Mouse (Mus musculus) right cerebral cortex, postnatal 4 days (tissue): ENCODE data around the gene Lyrm4.

Experiments used
- DNase-seq: peaks from one replicate; pipeline ENCODE4 v3.0.0-alpha.2; 2022

The Lyrm4 gene

DNA sequence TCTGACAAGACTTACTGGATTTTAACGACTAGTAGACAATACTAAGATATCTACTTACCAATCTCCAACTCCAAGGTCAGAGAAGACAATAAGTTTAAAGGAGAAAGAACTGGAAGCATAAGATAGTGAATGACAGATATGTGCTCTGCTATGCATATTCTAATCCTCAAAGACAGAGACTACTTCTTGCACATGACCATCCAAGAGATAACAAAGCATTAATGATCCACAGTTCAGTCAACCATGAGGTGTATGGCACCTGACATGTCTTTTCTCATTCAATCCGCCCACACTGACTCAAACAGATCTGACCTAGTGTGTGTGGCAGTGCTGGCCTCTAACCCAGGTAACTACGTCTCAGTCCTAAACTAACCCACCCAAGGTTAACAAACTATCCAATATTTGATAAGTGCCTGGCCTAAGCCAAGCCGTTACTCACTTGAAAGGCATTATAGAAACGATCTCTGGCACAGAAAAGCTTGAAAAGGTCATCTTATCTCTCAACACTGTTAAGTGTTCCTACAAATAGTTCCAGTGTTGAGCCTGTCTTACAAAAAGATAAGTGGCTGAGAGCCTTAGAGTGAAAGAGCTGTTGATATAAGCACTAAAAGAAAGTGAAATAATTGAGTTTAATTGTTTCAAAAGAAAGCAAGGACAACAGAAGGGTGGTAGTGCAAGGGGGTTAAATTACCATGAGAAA is 20.5 kb downstream of the Lyrm4 start:
- DNase-seq: no peak

DNA sequence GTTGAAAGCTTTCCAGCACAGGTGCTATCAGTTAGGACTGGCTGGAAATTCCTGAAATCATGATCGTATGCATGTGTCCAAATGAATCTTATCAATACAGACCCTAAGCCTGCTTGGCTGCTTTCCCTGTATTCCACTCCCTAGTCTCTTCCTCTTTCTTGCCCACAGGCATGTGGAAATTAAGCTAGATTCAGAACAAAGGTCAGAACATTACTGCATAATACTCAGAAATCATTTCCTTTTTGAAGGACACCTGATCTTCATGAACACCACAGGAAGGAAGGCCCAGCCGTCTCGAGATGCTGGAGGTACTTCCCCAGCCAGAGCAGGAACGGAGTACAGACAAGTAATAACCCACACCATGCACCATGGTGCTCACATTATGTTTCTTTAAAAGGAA is 29.2 kb downstream of the Lyrm4 start:
- DNase-seq: no peak

DNA sequence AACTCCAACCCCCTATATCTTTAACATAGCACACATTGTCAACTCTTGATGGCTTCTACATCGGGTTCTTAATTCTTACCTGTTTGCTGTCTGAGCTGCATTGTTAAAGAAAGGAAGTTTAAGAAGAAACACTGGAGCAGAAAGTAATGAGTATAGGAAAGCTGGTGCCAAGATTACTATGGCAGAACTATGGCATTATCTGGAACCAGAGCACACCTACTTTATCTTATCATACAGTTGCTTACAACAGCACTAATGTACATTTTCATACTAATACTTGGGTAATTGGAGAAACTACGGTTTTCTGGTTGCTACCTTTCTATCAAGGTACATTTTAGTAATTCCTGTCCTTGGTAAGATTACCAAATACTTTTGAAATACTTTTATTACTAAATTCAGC is 29.9 kb downstream of the Lyrm4 start:
- no peak for DNase-seq

DNA sequence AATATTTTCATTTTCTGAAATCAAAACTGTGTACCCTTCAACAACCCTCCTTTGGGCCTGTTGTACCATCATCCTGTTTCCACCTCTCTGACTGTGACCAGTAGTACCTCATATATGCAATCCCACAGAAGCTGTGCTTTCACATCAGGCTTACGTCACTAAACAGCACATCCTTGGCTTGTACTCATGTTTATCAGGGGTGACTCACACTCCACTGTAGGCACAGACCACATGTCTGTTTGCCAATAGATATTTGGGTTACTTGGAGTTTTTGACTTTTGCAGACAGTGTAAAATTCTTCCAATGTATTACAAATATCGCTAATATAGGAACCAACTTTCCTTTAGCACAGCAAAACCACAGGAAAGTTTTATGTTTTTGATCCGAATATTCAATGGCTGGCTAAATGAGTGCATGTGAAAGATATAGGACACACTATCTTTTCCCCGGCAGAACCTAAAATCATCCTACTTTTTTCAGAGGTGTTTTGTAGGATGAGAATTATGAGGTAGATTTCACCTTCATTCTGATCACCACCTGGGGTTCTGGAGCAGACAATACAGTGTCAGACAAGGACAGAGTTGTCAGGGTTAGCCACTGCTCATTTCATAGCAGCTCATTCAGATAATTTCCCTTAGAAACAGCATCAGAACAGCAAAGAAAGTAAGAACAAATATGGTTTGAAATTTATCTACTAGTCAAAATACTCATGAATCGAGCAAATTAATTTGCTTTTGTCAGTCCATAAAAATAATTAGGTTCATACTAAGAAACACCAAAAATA is 30.5 kb downstream of the Lyrm4 start:
- DNase-seq: no peak

DNA sequence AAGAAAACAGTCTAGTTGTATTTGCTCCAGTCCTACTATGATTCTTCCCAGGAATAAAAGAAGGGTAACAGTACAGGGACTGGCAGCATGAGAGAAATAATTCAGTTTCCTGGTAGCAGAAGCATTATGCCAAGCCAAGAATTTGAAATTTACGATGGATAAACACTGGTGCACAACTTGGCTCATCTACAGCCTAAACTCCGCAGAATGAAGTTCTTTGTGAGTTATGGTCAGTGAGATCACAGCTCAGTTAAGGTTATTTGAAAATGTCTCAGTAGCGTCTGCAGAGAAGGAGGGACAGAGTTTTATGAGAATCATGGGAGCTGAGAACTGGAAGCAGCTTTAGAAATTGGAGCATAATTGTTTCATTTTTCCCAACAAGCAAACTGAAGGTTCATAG is 31.4 kb downstream of the Lyrm4 start:
- no peak for DNase-seq

DNA sequence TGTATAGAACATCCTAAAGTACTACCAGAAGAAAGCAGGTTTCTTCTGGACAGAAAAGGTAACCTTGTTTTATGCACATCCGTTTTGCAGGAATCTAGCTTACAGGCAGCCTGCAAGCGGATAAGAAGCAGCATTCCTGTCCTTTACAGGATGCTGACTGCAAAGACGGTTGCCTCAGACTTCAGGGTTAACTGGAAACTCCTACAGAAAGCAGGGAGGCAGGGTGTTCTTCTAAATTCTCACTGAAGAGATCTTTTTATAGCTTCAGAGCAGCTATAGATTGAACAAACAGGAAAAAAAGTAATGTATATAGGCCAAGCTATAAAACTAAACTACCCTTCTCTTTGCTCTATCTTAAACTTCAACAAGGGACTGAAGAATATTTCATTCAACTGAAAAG is 32.6 kb downstream of the Lyrm4 start:
- DNase-seq: no peak

DNA sequence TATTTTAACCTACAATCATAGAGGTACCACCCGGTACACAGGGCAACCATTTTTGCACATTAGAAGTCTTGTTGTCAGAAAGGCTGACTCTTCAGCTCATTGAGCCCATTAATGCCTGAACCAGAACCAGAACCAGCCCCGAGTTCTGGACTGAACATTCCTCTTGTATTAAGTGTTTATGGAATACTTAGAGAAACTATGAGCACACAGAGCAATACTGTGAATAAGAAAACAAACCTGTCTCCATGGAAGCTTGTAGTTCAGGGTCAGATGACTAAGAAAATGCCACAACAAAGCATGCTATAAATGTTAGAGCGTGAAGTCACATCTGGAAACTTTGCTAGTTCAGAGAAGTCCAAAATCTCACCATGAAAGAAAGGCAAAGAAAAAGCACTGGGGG is 35.7 kb downstream of the Lyrm4 start:
- no peak for DNase-seq

DNA sequence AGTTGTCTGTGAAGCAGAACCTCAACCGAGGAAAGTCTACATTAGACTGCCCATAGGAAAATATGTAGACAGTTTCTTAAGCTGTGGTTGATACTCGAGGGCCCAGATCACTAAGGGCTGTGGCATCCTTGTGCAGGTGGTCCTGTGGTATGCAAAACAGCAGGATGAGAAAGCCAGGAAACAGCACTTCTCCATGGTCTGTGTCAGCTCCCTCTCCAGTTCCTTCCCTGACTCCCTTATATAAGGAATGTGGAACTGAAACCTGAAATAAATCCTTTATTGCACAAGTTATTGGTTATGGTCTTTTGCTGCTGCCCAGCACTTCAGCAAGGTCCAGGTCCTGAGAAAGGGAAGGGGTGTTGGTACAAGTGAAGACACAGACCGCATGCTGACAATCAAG is 42.8 kb downstream of the Lyrm4 start:
- no peak for DNase-seq

DNA sequence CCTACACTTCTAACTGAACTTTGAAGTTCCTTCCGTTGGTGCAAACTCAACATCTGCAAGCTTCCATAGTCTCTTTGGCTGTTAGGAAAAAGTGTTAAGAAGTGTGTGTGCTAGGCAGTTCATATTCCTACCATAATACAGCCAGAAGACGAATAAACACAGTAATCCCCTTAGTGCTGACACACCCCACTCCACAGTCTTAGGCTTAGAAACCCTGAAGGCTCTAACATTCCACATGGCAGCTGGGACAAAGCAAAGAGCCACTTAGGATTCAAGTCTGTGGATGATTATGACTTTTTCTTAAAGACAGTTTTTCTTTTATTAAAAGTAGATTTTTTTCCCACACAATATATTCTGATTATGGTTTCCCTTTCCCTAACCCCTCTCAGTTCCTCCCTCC is 50.6 kb downstream of the Lyrm4 start:
- no peak for DNase-seq

DNA sequence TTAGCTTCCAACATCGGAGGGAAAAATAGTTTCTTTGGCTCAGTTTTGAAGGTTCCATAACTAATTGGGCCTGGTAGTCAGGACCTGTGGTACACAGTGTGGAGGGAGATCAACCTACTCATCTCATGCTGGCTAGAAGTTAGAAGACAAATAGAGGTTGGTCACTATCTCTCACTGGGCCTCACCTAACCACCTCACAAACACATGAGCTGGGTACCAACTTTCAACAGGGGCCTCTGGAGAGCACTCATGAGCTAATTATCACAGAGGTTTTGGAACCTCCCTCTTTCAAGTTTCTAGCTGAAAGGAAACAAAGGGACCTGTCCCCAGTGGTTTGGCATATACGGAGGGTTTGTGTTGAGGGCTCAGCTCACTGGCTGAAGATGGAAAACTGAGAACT is 59.8 kb downstream of the Lyrm4 start:
- DNase-seq: no peak

DNA sequence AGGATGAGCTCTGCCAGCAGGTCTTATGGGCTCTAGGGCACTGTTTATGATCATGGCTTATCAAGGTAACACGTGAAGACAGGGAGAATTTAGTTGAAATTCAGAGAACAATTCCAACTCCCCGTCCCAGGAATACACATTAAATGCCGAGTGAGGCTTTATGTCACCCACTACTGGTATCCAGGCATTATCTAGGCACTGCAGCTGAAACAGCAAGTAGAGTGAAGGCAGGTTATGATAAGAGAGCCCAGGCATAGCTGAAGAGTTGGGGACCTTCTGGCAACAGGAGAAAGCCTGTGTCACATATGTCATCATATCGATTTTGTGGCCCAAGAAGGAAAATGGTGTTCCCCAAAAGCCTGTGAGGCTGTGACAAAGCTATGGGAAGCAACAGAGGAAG is 60.4 kb downstream of the Lyrm4 start:
- no peak for DNase-seq

DNA sequence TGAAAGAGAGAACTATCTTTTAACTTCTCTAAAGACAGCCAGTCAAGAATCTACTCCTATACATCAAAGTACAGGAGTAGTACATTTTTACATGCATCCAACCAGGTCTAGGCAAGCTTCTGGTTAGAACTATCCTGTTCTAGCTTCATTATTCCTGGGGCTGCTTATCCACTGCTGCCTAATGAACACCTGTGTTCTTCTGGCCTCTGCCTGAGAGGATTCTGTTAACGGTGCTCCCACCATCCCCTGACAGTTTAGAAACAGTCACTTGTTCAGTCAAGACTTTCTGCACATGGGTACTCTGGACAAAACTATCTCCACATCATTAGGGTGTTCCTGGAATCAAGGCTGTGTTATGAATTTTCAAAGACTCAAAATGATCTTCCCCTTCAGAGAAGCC is 60.8 kb downstream of the Lyrm4 start:
- DNase-seq: no peak

DNA sequence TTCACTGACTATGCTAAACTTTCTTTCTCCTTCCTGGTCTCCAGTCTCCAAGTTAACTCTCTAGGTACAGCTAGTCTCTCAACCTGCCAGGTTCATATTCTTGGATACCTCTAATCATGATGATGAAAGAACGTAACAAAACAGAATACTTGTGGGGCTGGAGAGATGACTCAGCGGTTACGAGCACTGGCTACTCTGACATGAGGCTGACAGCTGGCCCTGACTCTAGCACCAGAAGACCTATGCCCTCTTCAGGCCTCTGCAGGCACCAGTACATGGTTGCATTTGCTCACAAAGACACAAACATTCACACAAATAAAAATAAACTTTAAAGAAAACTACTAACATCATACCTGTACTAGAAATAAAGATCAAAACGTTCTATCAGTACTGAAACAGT is 81.8 kb downstream of the Lyrm4 start:
- DNase-seq: no peak

DNA sequence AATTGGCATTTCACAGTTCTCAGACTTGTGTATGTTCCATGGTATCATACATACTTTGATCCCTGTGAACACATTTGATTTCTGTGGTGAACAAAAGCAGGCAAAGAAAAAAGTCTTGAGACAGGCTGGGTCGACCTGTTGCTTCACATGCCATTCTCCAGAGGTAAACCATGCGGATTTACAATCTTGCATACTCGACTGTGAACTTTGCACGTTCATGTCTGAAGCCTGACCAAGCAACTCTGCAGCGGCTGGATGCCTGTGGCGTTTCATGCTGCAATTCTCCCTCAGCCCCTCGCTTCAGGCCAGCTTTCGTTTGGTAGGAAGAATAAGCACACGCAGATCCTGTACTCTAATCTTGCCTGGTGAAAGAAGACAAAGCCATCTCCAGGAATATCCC is 85.4 kb downstream of the Lyrm4 start:
- no peak for DNase-seq

DNA sequence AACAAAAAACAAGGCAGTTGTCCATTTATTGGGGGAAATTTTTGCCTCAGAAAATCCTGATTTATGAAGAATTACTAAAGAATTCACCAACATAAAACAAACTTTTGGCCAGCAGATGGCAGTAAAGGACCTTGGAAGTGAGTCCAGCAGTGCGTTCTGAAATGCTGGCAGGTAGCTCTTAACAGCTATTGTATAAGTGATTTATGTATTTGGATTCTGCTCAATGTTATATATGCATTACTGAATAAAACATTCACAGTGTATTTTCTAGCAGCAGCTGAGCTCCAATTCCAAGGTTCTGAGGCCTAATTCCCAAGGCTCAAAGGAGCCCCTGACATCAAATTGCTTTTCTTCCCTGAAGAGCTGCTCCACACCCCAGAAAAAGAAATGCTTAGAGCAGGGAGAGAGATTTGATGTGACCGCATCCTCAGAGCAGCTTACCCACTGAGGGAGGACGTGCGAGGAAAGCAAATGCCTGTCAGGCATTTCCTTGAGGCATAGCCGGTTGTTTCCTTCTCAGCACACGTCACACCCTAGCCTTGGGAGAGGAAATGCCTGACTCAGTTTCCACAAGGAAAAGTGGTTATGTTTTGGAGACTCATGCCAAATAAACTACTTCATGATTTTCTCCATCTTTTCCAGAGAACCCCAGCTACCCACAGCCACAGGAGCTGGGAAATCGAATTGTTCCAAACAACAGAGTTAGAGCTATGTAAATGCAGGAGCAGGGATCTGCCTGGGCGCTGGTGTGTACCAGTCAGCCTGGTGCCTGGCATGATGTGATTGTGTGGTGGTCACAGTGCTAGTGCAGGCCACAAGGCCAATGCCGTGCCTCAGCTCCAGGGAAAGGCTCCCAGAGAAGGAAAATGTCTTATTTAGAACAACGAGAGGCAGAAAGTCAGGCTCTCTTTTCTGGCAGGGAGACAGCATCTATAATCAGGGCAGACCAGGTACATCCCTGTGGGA is 97.7 kb downstream of the Lyrm4 start:
- peak; percentile 84 for DNase-seq

DNA sequence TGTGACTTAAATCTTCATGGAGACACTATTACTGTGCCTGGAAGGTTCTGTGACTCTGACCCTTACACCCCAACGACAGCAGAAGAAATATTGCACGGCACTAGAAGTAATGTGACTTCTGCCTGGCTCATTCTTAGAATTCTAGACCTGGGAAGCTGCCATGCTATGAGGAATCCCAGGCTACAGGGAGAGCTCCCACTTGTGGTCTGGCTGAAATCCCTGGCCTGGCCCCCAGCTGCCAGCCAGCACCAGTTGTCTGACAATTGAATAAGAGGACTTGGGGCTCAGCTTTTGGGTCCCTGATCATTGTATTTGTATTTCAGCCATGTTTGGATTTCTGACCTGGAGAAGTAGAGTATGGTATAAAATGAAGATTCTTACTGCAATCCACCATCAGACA is 99.3 kb downstream of the Lyrm4 start:
- no peak for DNase-seq

DNA sequence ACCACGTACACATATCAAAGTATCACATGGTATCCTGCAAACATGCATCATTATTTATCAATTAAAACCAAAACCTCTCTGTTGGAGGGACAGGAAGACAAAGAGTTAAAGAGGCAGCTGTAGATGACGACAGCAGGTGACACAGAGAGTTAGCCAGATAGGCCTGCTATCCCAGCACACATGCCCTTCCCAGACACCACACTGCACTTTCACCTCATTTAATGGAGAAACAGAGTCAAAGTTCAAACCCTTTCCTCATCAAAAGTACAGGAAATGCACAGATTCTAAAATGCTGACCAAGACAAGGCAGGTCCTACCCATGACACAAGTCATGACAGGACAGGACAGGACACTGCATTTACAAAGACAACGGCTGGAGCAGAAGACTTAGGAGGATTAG is 101.7 kb downstream of the Lyrm4 start:
- no peak for DNase-seq

DNA sequence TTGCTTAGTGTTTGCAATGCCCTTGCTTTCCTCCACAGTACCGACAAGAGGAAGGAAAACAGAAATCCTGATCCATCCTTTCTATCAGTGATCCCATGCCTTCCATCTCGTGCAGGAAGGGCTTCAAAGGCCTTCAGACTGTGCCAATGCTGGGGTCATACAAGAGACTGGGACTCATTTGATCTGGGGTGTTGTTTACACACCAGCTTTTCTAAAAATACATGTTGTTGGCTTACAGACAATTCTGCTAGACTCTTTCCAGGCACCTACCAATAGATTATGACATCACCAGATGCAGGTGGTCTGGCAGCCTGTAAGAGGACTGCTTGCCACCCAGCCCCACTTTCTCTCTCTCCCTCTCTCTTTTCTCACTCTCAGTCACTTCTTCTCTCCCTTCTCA is 107.3 kb downstream of the Lyrm4 start:
- DNase-seq: no peak

DNA sequence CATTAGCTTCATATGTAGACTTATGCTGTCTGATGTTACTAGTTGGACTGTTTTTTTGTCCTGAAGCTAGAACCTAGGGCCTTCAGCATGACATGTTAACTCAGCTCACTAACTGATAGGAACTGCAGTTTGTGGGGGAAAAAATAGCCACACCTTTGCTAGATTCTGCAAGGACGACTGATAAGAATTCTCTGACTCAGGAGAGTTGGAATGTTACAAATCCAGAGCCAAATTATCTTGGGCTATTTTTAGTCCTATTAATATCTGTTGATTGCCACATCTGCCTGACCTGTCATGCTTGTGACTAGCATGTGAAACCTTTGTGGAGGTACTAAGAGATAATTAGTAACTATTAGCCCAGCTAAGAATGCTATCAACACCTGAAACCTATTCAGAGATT is 116.5 kb downstream of the Lyrm4 start:
- DNase-seq: no peak

DNA sequence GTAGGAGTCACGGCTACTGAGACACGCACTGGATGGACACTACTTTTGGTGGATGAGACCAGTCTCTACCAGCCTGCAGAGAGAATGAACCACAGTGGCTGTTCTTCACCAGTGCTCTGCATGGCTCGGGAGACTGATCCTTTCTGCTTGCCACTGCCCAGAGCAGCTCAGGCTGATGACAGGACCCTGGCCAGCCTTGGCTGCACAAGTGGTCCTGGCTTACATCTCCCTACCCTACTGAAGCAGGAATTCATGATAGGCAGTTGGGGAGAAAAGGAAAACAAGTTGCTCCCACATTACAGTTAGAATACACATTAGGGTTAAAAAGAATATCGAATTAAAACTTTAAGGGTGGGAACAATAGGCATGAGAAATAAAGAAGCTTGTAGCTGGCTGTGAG is 119.7 kb downstream of the Lyrm4 start:
- no peak for DNase-seq

DNA sequence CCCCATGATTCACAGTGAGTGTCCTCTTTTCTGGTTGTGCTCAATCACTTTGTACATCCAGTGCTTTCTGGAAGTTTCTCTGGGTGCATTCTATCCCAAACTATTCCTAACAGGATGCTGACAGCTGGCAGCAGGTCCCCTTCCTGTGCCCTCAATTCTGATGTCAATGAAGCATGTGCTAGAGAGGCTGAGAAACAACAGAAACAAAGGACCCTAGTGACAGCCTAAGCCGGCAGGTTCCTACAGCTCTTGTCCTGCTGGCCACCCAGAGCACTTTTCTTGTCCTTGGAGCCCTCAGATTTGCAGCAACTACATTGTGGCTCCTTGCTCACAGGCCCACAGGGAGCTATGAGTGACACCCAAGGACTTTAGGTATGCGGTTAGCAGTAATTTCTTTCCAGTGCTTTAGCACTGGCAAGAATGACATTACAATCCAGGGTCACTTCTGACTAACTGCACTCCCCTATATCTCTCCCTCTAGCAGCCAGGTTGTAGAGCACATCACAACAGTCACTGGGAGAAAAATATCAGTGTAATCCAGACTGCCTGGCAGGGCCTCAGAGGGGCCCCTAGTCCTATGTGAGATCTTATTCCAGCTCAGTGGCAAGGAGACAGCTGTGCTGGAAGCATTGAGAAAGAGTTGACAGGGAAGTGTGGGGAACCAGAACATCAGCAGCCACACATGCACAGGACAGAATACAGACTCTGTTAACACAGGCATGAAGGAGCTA is 121.5 kb downstream of the Lyrm4 start:
- DNase-seq: no peak

DNA sequence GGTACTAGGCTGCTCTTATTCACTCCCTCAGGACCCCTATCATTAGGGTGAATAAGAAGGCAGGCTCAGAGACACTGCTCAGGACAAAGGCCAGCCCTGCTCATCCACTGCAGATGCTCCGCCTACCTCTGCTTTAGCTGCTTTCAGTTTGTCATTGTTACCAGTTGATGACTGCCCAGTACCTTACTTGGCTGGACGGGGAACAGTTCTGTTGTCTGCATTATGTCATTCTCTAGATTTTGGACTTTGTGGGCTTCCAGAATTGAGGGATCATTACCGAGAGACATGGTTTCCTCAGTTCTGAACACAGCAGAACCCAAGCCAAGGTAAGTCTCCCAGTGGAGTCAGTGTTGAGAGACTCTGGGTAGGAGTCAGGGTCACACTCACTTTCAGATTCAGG is 122.1 kb downstream of the Lyrm4 start:
- no peak for DNase-seq

DNA sequence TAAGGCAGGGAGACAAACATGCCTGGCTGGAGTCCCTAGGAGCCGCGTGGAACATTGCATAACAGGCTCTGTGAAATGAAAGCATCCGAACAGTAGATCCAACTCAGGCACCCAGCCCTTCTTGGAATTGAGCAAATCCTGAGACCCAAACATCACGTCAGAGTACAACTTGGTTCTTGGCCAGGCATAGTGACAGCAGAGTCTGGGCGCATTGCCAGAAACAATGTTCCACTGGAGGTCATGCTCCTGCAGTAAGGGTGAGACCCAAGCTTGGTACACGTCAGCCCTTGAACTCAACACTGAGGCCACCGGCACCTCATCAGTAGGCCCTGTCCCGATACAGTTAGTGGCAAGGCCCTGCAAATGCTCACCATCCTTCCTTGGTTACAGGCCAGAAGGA is 123.3 kb downstream of the Lyrm4 start:
- peak; percentile 27 for DNase-seq
